Mouse (Mus musculus): ENCODE data around the gene Pik3cd.

The Pik3cd gene

DNA sequence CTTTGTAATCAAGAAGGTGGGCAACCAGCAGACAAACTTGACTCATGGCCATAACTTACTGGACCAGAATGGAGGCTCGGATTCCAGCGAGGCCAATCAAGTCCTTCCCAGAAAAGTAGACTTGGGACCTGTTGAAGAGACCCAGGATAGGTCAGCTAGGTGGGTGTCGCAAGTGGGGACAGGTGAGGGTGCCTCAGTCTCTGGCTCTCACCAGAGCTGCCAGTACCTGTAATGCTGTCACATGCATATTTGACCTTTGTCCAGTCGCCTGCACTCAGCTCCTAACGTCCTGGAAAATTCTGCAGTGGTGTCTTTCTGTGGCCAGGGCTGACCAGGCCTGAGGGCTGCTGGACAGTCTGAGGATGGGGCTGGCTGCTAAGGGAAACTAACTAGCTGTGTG lies 9.1 kb upstream of the Pik3cd start:
- Histone ChIP-seq H3K36me3 (ENCODE audit: control insufficient read depth, insufficient read depth, low read length, poor library complexity, severe bottlenecking) (no peaks in the 10 kb centered on the region; the same call in 1 of the 2 replicates), H3K27me3 (ENCODE audit: control insufficient read depth, insufficient read depth, low read length, poor library complexity, severe bottlenecking) (no peaks in the 10 kb centered on the region)
- no peak for DNase-seq (ENCODE audit: low read depth, low spot score)

DNA sequence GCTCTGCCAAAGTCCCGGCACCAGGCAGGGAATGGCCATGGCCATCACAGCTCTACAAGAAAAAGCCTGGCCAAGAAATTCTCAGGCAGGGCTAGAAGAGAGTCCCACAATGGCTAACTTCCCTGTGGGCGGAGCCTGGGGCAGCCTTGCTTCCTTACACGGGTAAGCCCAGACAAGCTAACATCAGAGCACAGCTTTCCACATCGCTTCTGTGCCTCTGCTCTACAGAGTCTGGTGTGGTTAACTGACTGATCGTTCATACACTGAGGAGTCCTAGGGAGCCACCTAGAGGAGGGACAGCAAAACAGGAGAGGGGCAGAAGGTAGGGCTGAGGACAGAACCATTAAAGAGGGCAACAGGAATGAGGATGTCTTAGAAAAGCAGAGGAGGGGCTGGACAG lies 8.1 kb upstream of the Pik3cd start:
- peak; percentile 93 for DNase-seq (ENCODE audit: low read depth, low spot score)
- Histone ChIP-seq H3K27me3 (ENCODE audit: control insufficient read depth, insufficient read depth, low read length, poor library complexity, severe bottlenecking) (no peaks in the 10 kb centered on the region), H3K36me3 (ENCODE audit: control insufficient read depth, insufficient read depth, low read length, poor library complexity, severe bottlenecking) (no peaks in the 10 kb centered on the region)

DNA sequence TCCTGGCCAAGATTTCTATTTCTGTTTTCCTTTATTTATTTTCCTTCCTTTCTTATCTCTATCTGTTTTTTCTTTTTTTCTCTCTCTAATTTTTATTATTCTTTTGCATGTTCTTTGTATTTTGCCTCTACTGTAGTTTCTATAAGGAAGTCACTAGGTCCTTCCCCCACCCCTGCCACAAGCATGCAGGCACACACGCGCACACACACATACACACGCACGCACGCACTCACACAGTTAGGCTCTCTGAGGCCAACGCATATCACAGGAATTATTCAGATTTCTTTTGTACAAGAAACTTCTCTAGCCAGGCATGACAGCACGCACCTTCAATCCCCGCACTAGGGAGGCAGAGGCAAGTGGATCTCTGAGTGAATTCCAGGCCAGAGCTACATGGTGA lies 3.6 kb upstream of the Pik3cd start:
- Histone ChIP-seq H3K27me3 (ENCODE audit: control insufficient read depth, insufficient read depth, low read length, poor library complexity, severe bottlenecking) (no peaks in the 10 kb centered on the region), H3K36me3 (ENCODE audit: control insufficient read depth, insufficient read depth, low read length, poor library complexity, severe bottlenecking) (no peaks in the 10 kb centered on the region)
- peak; percentile 90 for DNase-seq (ENCODE audit: low read depth, low spot score)

DNA sequence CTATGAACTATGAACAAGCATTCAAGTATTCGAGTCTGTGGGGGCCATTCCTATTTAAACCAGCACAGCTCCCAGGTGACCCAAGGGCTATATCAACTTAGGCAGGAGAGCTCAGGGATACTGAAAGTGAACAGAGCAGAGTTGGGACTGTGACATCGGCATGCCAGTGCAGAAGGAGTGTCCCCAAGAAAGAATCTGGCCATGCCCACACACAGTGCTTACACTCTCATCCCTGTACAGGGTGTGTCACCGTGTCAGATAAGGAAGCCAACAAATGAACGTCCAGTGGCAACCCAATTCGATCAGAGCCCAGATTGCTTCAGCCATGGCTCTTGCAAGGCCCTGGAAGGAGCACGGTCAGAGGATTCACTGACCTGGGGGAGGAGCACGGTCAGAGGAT lies 2.9 kb upstream of the Pik3cd start:
- Histone ChIP-seq H3K36me3 (ENCODE audit: control insufficient read depth, insufficient read depth, low read length, poor library complexity, severe bottlenecking) (no peaks in the 10 kb centered on the region), H3K27me3 (ENCODE audit: control insufficient read depth, insufficient read depth, low read length, poor library complexity, severe bottlenecking) (no peaks in the 10 kb centered on the region)
- DNase-seq (ENCODE audit: low read depth, low spot score), result no peak

DNA sequence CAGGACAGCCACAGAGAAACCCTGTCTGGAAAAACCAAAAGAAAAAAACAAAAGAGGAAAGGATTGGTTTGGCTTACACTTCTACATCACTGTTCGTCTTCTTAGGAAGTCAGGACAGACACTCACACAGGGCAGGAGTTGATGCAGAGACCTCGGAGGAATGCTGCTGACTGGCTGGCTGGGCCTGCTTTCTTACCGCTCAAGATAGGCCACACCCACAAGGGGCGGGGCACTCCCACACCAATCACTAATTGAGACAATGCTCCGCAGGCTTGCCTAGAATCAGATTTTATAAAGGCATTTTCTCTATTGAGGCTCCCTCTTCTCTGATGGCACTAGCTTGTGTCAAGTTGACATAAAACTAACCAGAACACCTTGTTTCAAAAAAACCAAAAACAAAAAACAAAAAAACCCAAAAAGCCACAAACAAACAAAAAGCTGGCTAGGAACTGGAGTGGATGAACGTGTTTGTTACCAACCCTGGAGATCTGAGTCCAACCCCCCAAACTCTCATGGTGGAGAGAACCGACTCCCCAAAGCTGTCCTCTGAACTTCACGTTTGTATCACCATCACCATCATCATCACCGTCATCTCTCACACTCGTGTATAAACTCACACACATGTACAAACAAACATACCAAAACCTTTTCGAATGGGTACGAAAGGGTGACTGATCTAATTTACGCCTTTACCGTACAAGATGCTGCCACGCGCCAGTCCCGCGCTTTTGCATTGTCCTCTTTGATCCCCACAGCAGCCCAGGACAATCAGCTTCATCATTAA lies 753 bp downstream of the Pik3cd start:
- H3K27me3 ChIP-seq (ENCODE audit: control insufficient read depth, insufficient read depth, low read length, poor library complexity, severe bottlenecking), result no peaks in the 10 kb centered on the region
- peak; percentile 86 for DNase-seq (ENCODE audit: low read depth, low spot score)
- H3K36me3 ChIP-seq (ENCODE audit: control insufficient read depth, insufficient read depth, low read length, poor library complexity, severe bottlenecking), result peaks cover 2% of the 10 kb centered on the region; the same call in 1 of the 2 replicates

DNA sequence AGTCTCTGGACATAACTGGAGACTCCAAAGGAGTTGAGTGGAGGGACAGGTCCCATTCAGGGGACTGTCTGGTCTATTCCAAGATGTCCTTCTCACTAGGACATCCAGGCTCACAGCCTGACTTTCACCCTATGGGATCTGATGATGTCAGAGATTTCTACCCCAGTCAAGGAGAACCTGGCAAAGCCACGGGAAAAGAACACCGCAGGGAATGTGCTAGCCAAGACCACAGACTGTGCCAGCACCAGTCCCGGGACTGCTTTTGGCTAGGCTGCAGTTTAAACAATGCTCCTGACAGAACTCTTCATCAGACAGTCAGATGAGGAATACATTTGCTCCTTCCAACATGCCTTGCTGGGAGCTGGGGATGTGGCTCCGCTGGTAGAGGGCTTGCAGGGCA lies 2.4 kb downstream of the Pik3cd start:
- no peak for DNase-seq (ENCODE audit: low read depth, low spot score)
- no peaks in the 10 kb centered on the region for H3K27me3 ChIP-seq (ENCODE audit: control insufficient read depth, insufficient read depth, low read length, poor library complexity, severe bottlenecking)
- peaks cover 2% of the 10 kb centered on the region; the same call in 1 of the 2 replicates for H3K36me3 ChIP-seq (ENCODE audit: control insufficient read depth, insufficient read depth, low read length, poor library complexity, severe bottlenecking)

DNA sequence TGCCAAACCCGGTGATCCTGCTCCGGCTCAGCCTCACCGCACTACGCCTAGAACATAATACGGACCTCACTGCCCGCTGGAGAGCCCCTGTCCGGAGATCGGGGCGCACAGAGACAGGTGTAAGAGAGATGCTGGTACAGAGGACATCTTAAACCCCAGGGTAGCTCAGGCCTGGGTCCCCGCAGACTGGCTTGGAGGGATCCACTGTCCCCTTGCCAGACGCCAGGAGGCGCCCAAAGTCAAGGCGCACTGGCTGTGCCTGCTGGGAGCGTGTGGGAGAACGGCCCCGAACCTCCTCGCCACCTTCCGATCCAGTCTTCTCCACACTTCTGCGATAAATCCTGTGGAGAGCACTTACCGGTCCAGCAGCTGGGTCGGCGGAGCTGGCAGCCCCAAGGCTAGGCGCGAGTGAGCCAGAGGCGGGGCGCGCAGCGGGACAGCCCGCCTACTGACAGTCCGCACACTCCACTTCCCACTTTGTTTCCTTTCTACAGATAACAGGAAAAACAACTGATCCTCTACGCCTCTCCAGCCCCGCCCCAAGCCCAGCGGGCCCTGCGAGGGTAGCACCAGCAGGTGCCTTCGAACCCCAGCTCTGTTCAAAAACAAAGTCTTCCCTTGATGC lies 4.1 kb downstream of the Pik3cd start:
- no peaks in the 10 kb centered on the region for H3K27me3 ChIP-seq (ENCODE audit: control insufficient read depth, insufficient read depth, low read length, poor library complexity, severe bottlenecking)
- DNase-seq (ENCODE audit: low read depth, low spot score), result peak; percentile 74
- peaks cover 5% of the 10 kb centered on the region for H3K36me3 ChIP-seq (ENCODE audit: control insufficient read depth, insufficient read depth, low read length, poor library complexity, severe bottlenecking)

DNA sequence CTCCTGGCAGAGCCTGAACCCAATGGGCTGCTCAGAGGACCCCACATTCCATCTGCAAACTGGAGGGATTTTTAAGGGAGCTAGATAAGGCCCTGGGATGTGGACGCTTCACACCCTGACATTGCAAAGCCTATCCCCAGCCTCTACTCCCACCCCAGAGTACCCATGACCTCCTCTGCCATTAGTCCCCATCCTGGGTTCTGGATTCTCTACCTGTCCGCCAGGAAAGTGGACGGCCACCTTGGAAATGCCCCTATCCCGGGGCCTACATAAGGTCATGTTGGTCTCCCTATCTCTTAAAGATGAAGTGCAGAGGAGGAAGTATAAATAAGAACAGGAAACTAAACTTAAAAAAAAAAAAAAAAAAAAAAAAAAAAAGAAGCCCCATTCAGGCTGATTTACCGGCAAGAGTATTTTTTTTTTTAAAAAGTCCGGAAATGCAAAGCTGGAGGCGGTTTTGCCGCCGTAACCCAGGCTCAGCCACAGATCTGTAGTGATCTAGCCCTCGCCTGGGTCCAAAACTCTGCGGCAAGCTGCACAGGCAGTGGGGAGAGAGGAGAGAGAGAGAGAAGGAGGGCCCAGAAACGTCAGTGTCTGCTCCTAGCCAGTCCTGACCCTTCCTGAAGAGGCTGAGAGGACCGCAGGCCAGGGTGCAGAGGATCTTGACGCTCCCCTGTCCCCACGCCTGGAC lies 4.7 kb downstream of the Pik3cd start:
- H3K36me3 ChIP-seq (ENCODE audit: control insufficient read depth, insufficient read depth, low read length, poor library complexity, severe bottlenecking), result peaks cover 5% of the 10 kb centered on the region
- DNase-seq (ENCODE audit: low read depth, low spot score), result peak; percentile 79
- no peaks in the 10 kb centered on the region for H3K27me3 ChIP-seq (ENCODE audit: control insufficient read depth, insufficient read depth, low read length, poor library complexity, severe bottlenecking)

DNA sequence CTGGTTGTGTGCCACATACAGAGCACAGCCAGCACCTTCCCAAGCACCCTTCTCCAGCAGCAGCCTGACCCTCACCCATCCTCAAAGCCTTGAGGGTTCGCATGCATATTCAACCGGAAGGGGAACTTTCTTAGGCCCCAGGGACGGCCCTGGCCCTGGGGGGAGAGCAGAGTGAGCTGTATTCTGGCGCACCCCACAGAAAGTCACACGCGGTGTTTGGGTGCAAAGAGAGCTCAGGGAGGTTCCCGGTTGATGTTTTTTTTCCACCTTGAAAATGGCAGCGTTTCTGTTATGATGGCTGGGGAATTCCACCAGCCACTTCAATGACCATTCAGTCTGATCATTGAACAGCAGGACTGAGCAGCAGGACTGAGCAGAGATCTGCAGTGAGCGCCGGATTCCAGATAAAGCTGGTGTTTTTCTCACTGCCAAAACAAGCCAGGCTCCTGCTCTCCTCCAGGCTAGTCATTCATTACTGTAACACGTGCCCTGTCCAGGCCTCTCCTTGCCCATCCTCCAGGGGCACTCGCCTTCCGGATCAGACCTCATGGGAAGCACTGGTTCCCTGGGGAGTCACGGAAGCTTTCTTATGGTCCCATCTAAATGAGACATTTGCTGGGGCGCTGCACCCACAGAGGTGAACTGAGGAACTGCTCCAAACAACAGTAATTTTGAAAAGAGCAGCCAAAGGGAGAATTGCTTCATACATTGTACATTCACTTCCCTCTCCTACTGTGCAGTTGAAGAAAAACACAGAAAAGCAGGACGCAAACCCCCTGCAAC lies 6.0 kb downstream of the Pik3cd start:
- Histone ChIP-seq H3K36me3 (ENCODE audit: control insufficient read depth, insufficient read depth, low read length, poor library complexity, severe bottlenecking) (peaks cover 5% of the 10 kb centered on the region), H3K27me3 (ENCODE audit: control insufficient read depth, insufficient read depth, low read length, poor library complexity, severe bottlenecking) (no peaks in the 10 kb centered on the region)
- peak; percentile 70 for DNase-seq (ENCODE audit: low read depth, low spot score)

DNA sequence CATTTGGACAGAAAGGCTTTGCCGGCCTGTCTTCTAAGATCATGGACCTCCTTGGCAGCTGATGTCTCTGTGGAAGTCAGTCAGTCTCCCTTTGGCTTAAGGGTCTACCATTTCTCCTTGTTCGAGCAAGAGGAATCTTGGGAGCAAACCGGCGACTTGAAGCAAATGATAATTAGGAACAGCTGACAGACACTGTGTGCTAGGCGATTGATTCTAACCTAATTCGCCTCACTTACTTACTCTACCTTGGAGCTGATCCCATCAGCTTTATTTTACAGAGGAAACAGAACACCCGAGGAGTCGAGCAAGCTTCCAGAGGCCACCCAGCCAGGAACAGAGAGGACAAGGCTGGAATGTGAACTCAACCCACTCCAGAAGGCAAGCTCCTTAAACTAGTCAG lies 11.0 kb downstream of the Pik3cd start:
- H3K27me3 ChIP-seq (ENCODE audit: control insufficient read depth, insufficient read depth, low read length, poor library complexity, severe bottlenecking), result no peaks in the 10 kb centered on the region
- peaks cover 9% of the 10 kb centered on the region for H3K36me3 ChIP-seq (ENCODE audit: control insufficient read depth, insufficient read depth, low read length, poor library complexity, severe bottlenecking)
- DNase-seq (ENCODE audit: low read depth, low spot score), result no peak

DNA sequence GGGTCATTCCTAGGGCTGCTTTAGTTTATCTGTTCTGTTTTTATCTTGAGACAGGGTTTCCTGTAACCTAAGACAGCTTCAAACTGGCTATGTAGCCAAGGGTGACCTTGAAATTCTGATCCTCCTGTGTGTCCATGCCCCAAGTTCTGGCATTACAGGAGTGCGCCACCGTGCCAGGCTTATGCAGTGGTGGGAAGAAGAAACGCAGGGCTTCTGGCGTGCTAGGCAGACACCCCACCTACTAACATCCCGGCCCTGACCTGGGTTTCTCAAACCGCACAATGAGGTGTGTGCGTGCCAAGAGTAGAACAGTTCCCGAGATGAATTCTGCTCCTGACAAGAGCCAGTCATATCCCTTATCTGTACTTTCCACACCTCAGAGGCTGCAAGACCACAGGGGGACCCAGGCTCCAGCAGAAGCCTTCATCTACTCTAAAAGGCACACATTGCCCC lies 11.5 kb downstream of the Pik3cd start:
- H3K36me3 ChIP-seq (ENCODE audit: control insufficient read depth, insufficient read depth, low read length, poor library complexity, severe bottlenecking), result peaks cover 10% of the 10 kb centered on the region

DNA sequence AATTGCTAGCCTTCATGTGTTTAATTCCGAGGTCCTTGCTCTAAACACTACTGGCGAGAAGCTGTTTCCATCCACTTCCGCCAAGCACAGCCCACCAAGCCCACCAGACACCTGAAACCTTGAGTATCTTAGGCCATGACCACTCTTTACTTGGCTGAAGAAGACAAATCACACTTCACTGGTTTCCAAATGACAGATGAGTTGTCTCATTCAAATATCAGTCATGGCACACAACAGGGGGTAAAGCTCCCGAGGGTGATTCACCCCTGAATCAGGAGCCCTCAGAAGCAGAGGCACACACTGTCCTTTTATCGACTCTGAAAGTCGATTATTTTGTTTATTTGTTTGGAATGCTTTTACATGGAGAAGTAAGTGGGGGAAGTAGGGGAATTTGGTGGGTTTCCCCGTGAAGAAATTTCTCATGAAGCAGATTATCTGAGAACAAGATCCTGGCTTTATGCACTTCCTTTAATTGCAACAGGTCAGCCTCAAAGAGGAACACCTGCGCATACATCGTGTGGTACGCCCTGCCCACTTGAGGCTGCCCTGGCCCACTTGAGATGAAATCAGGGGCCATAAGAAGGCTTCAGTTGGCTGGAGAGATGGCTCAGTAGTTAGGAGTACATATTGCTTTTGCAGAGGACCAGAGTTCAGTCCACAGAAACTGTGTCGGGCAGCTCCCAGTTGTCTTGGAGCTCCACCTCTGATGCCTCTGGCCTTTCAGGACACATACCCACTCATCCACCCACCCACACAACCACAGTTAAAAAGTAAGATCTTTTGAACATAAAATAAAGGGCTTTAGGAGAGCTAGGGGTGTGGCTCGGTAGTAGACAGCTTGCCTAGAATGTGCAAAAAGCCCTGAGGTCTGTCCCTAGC lies 12.3 kb downstream of the Pik3cd start:
- peak; percentile 52 for DNase-seq (ENCODE audit: low read depth, low spot score)
- H3K27me3 ChIP-seq (ENCODE audit: control insufficient read depth, insufficient read depth, low read length, poor library complexity, severe bottlenecking), result no peaks in the 10 kb centered on the region
- peaks cover 10% of the 10 kb centered on the region for H3K36me3 ChIP-seq (ENCODE audit: control insufficient read depth, insufficient read depth, low read length, poor library complexity, severe bottlenecking)

More for the DNA sequence above, 11.5 kb downstream of the Pik3cd start:
- no peak for DNase-seq (ENCODE audit: low read depth, low spot score)
- H3K27me3 ChIP-seq (ENCODE audit: control insufficient read depth, insufficient read depth, low read length, poor library complexity, severe bottlenecking), result no peaks in the 10 kb centered on the region

DNA sequence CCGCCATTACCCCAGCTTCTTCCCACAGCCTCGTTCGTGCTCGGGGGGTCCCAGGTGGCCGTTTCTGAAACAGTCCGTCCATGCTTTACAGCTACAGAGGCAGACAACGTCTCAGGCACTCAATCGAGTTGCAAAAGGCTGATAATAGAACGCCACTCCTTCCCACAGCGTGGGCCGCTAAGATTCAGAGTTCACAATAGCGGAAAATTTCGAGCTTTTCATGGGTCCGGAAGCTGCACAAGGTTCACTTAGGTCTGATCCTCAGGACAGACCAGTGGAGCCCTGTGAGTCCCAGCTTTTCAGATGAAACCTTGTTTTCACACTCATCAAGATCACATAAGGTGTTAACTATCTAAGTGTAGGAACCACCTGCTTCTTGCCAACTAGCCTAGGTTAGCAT lies 13.5 kb downstream of the Pik3cd start:
- peaks cover 10% of the 10 kb centered on the region for H3K36me3 ChIP-seq (ENCODE audit: control insufficient read depth, insufficient read depth, low read length, poor library complexity, severe bottlenecking)
- H3K27me3 ChIP-seq (ENCODE audit: control insufficient read depth, insufficient read depth, low read length, poor library complexity, severe bottlenecking), result no peaks in the 10 kb centered on the region
- no peak for DNase-seq (ENCODE audit: low read depth, low spot score)
